Mouse (Mus musculus): ENCODE results near the gene Rora. TPM values are rescaled to one million over a fixed set of nuclear protein-coding genes. Genes with fewer than 3 reads are reported as not detected.
A peak's percentile ranks its signal among the peaks of the same experiment; 100 is the strongest.

The Rora gene
- total RNA-seq, 1 experiment from 2014 or later, result 0.70 TPM

DNA sequence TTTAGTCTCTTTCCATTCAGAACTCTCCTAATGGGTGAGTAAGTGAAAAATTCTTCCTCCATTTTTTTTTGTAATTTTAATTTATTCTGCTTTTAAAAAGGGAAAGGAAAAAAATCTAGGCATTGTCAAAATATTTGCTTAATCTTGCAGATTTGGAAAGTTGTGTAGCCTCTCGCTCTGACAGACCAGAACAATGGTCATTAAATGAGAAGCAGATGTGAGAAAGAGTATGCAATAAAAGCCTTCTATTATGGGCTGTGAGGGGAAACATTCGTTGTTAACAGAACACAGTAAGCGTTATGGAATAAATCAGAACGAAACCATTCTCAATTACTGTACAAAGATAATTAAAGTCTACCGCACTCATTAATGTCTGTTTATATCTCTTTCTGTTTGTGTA lies 196.7 kb downstream of the Rora start:
- no peak for ATAC-seq (ENCODE audit: extremely low read depth, insufficient number of reproducible peaks, low FRiP score, poor library complexity, severe bottlenecking)

DNA sequence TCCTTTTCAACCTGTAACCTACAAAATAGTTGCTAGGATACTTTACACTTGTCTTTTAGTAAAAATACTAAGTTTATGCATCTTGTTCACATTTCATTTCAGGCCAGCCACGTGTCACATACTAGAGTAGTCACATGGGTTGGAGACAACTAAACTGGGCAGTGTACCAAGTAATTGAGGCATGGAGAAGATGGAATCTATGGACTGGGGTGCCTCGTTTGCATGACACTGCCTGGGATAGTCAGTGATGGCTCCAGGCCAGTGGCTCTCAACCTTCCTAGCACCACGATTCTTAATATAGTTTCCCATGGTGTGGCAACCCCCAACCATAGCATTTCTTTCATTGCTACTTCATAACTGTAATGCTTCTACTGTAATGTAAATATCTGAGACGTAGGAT lies 198.6 kb downstream of the Rora start:
- ATAC-seq (ENCODE audit: extremely low read depth, insufficient number of reproducible peaks, low FRiP score, poor library complexity, severe bottlenecking), result no peak

DNA sequence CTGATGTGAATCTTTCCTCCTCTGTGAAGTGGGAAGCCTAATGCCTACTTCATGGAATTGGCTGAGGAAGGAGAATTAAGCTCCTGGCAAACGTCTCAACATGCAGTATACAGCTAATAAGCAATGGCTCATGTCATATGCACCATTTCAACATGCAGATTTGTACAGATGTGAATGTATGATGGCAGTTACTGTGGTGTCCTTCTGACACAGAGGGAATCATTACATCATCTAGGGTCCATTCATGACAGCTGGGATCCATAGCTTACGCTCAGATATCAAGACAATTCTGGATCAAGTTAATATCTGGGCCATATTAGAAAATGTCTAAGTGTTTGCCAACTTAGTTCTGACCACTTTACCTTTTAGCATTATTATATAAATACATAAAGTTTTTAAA lies 199.3 kb downstream of the Rora start:
- ATAC-seq (ENCODE audit: extremely low read depth, insufficient number of reproducible peaks, low FRiP score, poor library complexity, severe bottlenecking), result no peak

DNA sequence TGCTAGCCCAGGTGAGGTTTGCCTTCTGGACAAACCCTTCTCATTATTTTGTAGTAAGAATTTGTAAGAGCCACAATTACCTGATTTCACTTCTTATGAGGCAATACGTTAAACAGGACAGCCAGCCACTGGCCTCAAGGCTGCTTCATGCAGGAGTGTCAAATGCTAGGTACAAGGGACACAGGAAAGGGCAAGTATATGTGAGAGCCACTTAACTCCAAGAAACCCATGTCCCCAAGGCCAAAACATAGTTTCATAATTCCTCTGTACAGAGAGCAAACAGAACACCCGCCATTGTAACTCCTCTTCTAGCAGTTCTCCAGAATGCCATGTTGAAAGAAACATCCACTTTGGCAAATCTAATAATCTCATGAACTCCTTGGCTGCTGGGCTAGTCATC lies 205.9 kb downstream of the Rora start:
- no peak for ATAC-seq (ENCODE audit: extremely low read depth, insufficient number of reproducible peaks, low FRiP score, poor library complexity, severe bottlenecking)

DNA sequence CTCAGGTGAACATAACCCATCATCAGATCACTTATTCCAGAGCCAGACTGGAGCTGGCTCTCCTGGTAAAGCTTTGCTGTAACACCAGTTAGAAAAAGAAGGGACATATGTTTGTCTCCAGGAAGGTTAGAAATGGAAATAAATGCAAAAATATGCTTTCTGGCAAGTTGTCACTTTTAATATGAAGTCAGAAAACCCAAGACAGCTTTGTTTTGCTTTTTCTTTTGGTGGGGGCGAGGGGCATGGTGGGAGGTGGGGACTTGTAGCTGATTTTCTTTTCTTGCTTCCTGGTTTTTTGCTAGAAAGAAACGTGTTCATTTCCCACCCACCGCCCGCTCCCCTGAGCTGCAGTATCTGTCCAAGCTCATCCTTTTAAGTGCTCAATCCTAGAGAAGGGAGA lies 212.7 kb downstream of the Rora start:
- ATAC-seq (ENCODE audit: extremely low read depth, insufficient number of reproducible peaks, low FRiP score, poor library complexity, severe bottlenecking), result no peak

DNA sequence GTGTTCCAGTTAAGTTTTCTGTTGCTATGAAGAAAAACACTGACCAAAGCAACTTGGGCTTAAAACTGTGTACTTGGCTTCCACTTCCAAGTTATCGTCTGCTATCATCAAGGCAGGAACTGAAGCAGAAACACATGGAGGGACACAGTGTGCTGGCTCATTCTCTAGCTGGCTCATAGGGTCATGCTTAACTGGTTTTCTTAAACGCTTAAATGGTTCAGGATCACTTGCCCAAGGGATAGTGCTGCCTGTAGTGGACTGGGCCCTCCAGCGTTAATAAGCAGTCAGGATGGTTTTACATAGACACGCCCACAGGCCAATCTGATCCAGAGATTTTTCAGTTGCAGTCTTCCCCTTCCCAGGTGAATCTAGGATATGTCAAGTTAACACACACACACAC lies 220.3 kb downstream of the Rora start:
- ATAC-seq (ENCODE audit: extremely low read depth, insufficient number of reproducible peaks, low FRiP score, poor library complexity, severe bottlenecking), result no peak

DNA sequence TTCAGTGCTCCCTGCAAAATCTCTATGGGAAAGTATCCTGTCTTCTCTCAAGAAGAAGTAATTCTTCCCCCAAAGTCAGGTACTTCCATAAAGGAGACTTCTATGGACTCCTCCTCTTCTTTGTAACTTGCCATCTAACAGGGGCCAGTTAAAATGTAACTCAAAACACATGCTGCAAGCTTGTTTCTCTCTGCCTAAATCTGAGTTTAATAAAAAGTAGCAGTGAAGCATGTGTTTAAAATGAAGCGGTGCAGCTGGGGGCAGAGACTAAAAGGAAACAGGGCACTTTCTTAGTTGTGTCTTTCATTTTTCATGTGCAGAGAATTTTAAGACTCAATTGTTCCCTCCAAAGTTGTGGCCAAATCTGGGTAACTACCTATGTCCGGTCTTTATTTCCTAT lies 221.0 kb downstream of the Rora start:
- no peak for ATAC-seq (ENCODE audit: extremely low read depth, insufficient number of reproducible peaks, low FRiP score, poor library complexity, severe bottlenecking)

DNA sequence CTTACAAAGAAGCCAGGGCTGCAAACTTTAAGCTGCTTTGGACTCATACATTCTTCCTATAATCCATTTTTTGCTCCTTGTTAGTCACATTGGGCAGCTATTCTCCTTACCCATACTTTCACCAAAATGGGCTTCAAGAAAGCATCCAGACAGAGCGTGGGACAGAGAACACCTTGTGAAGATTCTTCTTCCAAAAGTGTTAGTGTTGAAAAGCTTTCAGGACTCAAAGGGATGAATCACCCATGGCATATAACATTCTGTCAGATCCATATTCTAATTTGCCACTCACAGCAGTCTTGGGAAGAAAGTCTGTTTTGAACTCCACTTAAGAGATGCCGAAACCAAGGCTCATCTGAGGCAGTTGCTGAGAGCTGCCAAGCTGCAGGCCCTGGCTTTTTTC lies 222.2 kb downstream of the Rora start:
- no peak for ATAC-seq (ENCODE audit: extremely low read depth, insufficient number of reproducible peaks, low FRiP score, poor library complexity, severe bottlenecking)

DNA sequence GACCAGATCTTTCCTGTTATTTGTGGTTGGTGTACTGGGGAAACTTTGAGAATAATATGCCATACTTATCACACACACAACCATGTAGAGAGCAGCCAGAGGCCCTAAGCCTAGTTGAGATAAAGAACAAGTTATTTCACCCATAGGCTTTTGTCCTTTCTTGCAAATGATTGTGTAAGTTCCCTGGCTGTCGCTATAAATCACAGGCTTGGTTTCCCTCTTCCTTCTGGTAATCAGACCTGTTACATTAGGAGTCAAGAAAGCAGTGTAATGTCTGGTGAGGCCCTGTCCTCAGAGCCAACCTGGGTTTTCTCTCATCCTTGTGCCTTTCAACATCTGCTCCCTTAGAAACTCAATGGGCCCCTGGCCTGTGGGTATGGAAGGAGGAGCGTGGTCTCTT lies 222.7 kb downstream of the Rora start:
- ATAC-seq (ENCODE audit: extremely low read depth, insufficient number of reproducible peaks, low FRiP score, poor library complexity, severe bottlenecking), result no peak

DNA sequence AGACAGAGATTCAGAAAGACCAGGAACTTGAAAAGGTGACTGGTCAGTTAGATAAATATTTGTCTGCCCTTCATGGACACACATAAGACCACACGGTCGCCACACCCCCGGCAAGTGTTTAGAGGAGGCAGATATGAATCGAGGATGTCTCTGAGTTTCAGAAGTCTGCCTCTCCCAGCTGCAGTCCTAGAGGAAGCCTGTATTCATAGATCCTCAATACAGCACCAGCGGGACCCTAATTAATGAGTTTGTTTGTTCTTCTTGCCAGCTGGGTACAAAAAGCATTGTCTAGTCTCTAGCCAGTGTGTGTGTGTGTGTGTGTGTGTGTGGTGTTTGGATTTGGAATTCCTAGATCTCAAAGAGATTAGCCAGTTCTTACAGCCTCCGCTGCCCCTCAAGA lies 228.3 kb downstream of the Rora start:
- ATAC-seq (ENCODE audit: extremely low read depth, insufficient number of reproducible peaks, low FRiP score, poor library complexity, severe bottlenecking), result no peak

DNA sequence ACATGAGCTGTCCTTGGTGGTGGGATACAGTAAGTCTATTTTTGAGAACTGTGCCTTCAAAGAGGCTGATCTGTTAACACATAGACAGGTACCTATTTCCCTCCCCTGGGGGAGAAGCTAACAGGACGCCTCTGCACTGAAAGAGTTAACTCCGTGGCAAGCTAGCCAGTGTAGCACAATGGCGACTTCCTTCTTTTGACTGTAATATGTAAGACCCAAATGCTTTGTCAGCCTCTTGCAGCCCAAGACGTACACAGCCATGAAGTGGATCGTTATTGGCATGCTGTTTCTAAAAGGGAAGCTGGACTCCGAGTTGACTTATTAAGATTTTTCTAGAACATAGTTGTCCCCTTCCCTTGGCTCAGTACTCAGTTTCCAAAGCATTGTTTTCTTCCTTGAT lies 229.4 kb downstream of the Rora start:
- no peak for ATAC-seq (ENCODE audit: extremely low read depth, insufficient number of reproducible peaks, low FRiP score, poor library complexity, severe bottlenecking)

DNA sequence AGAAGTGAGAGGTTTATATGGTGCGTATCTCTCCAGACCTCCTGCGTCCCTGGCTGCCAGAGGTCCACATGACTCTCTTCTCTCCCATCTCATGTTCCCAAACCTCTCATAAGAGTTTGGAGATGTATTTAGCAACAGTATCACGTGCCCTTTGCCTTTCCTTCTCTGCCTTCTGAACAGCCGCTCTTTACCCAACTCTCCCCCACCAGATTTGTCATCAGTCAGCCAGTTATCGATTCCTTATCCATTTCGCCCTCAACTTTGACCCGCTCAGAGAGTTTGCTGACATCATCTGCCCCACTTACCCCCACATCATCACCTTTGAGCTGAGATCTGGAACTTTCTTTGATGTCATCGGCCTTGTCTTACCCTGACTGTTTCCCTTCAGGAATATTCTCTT lies 230.1 kb downstream of the Rora start:
- ATAC-seq (ENCODE audit: extremely low read depth, insufficient number of reproducible peaks, low FRiP score, poor library complexity, severe bottlenecking), result no peak

DNA sequence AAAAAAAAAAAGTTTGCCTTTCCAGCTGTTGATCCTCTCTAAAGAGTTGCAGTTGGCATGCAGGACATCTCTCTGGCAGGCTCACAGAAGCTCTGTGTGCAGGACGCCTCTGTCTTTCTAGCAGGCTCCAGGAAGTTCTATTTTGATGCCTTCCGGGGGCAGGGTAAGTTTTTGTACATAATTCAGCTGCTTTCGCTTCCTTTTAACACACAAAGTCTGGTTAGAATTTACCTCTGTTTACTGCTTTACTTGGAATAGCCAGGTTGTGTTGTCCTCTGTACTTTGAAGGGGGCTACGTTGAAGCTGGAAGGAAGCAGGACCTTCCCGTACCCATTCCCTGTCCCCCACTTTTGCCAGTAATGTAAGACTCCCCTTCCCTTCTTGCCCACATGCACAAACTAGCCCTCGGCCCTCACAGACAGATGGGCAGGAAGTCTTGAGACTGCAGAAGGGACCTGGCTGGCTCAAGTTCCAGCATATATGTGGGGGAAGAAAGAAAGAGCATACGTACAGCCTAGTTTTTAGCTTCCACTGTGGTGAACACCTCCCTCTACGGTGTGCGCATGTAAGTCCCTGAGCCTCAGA lies 231.0 kb downstream of the Rora start:
- peak; percentile 70 for ATAC-seq (ENCODE audit: extremely low read depth, insufficient number of reproducible peaks, low FRiP score, poor library complexity, severe bottlenecking)

DNA sequence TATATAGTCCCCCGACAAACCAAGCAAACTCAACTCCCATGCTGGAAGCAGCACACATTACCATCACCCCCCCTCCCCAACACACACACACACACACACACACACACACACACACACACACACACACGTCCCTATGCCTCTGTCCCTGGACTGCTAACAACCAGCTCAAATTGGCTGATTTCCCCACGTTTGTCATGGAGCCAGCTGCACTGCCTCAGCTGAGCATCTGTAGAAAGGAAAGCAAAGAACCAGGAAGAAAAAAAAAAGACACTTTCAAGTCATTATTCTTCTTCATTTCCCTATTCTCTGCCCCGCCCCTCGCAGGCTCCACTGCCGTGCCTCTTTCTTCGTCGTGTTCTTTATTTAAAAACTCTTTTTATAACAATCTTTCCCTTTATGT lies 235.1 kb downstream of the Rora start:
- no peak for ATAC-seq (ENCODE audit: extremely low read depth, insufficient number of reproducible peaks, low FRiP score, poor library complexity, severe bottlenecking)

DNA sequence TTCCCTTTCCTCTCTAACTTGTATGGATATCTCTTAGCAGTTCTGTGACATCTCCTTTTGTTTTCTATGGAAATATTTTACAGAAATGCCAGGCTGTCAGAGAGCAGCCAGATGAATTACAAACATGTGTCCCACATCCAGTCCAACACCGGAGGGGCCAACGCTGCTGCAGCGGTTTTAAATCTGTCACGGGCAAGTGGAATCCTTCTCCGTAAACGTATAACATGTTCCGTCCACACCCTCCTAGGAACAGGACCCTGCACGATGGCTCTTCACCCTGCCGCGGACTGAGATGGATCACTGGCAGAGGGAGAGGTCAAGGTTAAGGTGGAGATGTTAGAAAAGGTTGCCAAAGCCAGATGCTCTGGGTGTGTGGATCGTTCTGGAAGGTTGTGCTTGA lies 237.8 kb downstream of the Rora start:
- ATAC-seq (ENCODE audit: extremely low read depth, insufficient number of reproducible peaks, low FRiP score, poor library complexity, severe bottlenecking), result no peak

DNA sequence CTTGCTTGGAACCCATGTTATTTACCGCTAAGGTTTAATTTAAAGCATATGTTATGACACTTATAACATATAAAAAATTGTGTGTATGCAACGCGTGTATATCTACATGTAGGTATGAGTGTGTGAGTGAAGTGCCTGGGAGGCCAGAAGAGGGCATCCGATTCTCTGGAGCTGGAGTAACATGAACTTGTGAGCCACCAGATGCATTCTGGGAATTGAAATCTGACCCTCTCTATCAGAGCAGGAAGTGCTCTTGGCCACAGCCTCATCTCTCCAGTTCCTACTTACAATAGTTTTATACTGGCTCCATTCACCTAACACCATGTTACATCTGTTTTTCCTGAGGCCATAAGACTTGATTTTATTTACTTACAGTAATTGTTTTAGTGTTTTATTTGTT lies 238.8 kb downstream of the Rora start:
- no peak for ATAC-seq (ENCODE audit: extremely low read depth, insufficient number of reproducible peaks, low FRiP score, poor library complexity, severe bottlenecking)

DNA sequence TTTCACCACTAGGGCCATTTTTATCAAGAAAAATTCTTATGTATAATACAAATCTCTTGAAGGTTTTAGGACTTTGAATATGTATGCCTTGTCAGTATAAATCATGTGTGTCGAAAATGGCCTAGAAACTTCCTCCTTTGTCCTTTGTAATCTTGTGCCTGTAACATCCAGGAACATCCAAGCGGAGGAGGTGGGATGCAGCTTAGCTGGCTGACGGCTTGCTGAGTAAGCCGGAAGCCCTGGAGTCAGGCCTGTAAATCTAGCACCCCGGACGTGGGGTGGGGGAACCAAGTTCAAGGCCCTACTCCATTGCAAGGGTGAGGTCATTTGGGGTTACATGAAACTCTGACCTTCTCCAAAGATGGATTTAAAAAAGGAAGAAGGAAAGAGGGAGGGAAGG lies 239.3 kb downstream of the Rora start:
- no peak for ATAC-seq (ENCODE audit: extremely low read depth, insufficient number of reproducible peaks, low FRiP score, poor library complexity, severe bottlenecking)

DNA sequence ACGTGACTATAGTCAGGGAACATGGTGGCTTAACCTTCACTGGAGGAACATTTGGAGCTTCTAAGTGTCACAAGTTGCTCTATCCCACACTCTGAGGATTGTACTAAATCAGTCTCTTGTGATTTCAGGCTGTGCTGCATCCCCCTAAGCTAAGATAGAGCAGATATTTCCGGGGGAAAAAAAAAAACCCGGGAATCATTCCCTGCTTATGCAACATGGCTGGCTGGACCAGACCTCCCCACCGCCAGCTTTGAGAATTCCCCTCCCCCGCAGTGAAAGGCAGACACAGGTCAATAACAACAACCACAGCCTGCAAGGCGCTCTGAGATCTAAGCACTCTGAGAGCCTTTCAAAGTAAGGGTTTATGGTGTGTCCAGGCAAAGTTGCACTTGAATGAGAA lies 244.7 kb downstream of the Rora start:
- no peak for ATAC-seq (ENCODE audit: extremely low read depth, insufficient number of reproducible peaks, low FRiP score, poor library complexity, severe bottlenecking)

DNA sequence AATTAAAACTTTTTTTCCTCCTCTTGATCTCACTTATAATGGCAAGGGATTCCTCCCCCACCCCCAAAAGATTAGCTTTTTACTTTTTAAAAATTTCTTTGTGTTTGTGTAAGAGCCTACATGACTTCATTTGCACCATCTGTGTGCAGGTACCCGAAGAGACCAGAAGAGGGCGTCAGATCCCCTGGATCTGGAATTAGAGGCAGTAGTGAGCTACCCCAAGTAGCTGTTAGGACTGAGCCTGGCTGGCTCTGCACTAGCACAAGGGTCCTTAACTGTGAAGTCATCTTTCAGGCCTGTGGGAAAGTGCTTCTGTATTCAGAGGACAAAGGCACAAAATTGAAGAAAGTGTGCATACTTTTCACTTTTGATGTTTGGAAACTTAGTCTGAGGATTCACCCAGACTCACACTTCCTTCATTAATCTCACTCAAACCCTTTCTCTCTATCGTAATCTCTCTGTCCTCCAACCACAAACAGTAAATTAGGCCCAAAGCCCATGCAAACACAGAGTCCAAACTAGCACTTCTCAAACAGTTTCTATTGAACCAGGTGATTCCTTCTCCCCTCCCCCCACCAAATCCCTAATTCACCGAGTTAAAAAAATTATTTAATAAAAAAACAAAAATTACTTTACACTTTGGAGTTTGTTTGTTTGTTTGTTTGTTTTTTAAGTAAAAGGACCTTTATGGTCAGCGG lies 246.1 kb downstream of the Rora start:
- ATAC-seq (ENCODE audit: extremely low read depth, insufficient number of reproducible peaks, low FRiP score, poor library complexity, severe bottlenecking), result no peak

DNA sequence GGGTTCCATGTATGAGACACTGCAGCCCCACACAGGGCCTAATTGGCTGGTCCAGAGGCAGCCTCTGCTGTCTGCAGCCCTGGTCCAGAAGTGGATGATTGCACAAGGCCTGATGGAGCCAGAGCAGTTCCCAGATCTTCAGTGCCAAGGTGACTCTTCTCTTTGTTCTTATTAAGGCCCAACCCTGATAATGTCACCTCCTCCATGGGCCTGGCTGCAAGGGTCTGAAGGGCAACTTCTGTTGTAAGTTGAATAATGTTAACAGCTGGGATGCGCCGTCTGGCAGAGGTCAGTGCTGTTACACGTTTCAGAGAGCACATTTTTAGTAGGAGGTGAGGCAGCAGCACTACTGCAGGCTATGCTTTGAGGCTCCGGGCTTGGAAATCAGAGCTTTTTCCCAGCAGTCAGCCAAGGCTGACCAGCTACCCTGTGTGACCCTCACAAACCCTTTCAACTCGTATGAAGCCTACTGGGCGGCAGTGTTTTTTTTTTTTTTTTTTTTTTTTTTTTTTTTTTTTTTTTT lies 252.8 kb downstream of the Rora start:
- no peak for ATAC-seq (ENCODE audit: extremely low read depth, insufficient number of reproducible peaks, low FRiP score, poor library complexity, severe bottlenecking)
